Mouse (Mus musculus): ENCODE data around the gene Hspb2. TPM values are rescaled to one million over a fixed set of nuclear protein-coding genes. Genes with fewer than 3 reads are reported as not detected.
A peak's percentile ranks its signal among the peaks of the same experiment; 100 is the strongest.

The Hspb2 gene
- total RNA-seq, 2 experiments from 2014 or later, result 0.67 to 1.9 TPM

- DNase-seq (ENCODE audit: low spot score in 2 of 2), result no peak
These were observed 831 bp downstream of the Hspb2 start, which contains the start of gene Cryab for GRCm38 (mm10) chr9:50751323-50751722. Gene Cryab, plus strand, starts transcription at chr9:50751325.

DNA sequence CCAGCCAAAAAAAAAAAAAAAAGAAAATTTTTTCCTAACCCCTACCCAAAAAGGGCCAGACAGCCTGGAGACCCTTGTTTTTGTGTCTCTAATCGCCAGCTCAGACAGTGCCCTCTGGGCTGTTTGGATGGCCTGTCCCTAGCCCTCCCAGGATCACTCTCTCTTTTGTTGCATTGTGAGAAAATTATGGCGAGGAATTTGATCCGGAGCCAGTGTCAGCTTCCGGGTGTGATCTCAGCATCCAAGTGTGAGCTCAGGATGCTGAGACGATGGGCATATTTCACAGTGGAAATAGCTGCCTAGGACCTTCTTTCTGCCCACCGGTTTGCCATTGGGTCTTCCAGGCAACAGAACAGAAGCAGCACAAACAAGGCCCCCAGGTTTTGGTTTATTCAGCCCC lies 1.4 kb downstream of the Hspb2 start:
- no peak for DNase-seq (ENCODE audit: low spot score in 2 of 2)

- no peak for DNase-seq (ENCODE audit: low spot score in 2 of 2)
These were observed 5.9 kb downstream of the Hspb2 start, which contains the start of gene 2310030G06Rik for GRCm38 (mm10) chr9:50746214-50746677. Gene 2310030G06Rik, minus strand, starts transcription at chr9:50746536.

GRCm38 (mm10) chr9:50745806-50746205 lies 6.3 kb downstream of the Hspb2 start:
- no peak for DNase-seq (ENCODE audit: low spot score in 2 of 2)

- DNase-seq (ENCODE audit: low spot score in 2 of 2), result no peak
These were observed 9.4 kb downstream of the Hspb2 start for GRCm38 (mm10) chr9:50742744-50743143.

DNA sequence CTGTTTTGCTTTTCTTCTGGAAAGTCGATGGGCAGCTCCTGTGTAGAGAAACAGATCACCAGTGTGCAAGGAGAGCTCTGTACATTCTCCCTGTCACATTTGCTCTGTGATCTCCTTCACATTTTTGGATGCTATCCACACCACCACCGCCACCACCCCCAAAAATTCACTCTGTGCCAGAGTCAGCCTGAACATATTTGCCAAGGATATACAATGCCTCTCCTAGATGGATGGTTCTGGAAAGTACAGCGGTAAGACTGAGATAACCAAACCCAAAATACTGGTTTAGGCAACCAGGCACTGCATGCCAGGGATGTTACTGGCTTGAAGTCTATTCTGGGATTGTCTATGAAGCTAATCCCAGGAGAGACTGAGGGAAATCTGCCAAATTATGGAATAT lies 9.9 kb downstream of the Hspb2 start:
- DNase-seq (ENCODE audit: low spot score in 2 of 2), result no peak

DNA sequence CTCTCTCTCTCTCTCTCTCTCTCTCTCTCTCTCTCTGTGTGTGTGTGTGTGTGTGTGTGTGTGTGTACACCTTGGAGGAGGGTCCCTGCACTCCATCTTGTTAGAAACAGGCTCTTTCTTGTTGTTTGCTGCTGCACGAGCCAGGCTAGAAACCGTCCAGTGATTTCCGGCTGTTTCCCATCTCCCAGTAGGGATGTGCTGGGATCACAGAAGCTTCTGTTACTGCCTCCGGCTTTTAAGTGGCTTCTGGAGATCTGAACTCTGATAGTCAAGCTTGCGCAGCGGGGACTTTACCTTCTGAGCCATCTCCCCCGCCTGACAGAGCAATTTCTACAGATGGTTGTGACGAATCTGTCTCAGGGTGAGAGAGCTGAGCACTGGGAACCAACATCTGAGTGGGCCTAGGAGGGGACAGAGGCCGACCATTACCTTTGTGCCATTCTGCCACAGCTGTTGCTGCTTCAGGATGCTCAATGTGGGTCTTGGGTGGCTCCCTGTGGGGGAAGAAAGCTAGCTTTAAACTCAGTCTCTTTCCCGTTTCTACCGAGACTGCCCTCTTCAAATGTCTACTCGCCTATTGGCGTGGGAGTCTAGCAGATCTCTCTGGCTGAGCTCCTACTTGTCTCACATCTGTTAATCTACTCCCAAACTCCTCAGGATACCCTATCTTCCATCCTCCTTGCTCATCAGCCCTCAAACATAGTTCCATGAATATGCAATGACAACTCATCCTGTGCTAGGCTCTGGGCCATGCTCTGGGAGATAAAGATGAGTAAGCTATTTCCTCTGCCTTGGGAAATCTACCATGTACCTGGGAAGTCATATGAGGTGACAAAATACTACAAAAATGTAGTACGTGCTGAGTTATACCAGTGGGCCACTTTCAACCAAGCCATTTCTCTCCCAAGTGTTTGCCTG lies 11.0 kb downstream of the Hspb2 start:
- no peak for DNase-seq (ENCODE audit: low spot score in 2 of 2)

- peak; percentile 91 to 95 for DNase-seq (ENCODE audit: low spot score in 2 of 2)
These were observed 13.0 kb downstream of the Hspb2 start, which contains the start of gene Dixdc1 for GRCm38 (mm10) chr9:50738914-50739870. Gene Dixdc1, minus strand, starts transcription at chr9:50739517.

- peak; percentile 44 to 85 for DNase-seq (ENCODE audit: low spot score in 2 of 2)
These were observed 17.2 kb downstream of the Hspb2 start for GRCm38 (mm10) chr9:50734989-50735388.

DNA sequence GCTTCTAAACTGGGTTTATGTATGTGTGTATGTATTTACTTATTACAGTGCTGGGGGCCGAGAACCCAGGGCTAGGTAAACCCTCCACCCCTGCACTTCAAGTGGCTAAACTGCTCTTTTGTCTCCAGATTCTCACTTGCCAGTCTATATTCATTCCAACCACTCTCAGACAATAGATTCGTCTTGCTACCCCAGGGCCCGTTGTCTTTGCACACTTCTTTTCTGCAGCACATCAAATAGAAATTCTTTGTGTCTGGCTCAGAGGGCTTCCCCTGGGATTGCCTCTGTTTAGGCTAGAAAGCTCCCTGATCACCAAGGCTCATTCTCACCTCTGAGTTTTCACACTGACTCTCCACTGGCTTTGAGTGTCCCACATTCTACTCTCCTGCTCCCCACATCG lies 19.6 kb downstream of the Hspb2 start:
- no peak for DNase-seq (ENCODE audit: low spot score in 2 of 2)

DNA sequence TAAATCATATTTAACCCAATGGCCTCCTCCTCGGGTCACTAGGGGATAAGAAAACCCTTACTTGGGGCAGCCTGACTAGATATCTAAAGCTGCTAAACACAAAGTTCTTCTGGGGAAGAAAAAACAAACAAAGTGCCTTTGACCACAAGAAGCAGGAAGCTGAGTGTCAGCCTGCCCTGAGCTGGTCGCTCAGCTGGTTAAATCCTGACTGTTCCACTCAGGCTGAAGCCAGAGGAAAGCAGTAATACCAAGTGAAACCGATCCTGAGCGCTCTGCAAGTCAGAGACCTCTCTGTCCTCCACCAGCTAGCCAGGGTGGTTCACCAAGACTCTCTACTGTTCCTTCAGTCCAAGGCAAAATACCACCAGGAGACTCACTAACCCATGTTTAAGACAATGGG lies 22.6 kb downstream of the Hspb2 start:
- DNase-seq (ENCODE audit: low spot score in 2 of 2), result no peak

- peak; percentile 86 to 89 for DNase-seq (ENCODE audit: low spot score in 2 of 2)
These were observed 24.1 kb downstream of the Hspb2 start for GRCm38 (mm10) chr9:50727925-50728651.

GRCm38 (mm10) chr9:50727171-50727924 lies 24.8 kb downstream of the Hspb2 start:
- peak; percentile 39 to 54 for DNase-seq (ENCODE audit: low spot score in 2 of 2)

GRCm38 (mm10) chr9:50725921-50726590 lies 26.1 kb downstream of the Hspb2 start:
- DNase-seq (ENCODE audit: low spot score in 2 of 2), result no peak

GRCm38 (mm10) chr9:50724661-50725330 lies 27.4 kb downstream of the Hspb2 start:
- no peak for DNase-seq (ENCODE audit: low spot score in 2 of 2)

DNA sequence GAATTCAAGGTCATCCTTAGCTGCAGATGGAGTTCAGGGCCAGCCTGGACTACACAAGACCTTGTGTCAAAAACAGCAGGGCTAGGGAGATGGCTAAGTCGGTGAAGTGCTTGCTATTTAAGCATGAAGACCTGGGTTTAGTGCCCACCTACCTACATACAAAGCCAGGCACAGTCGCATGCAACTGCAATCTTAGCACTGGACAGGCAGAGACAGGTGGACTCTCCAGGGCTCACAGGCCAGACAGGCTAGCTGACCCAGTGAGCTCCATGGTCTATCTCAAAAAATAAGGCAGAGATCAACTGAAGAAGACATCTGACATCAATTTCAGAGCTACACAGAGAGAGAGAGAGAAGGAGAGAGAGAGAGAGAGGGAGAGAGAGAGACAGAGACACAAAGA lies 28.0 kb downstream of the Hspb2 start:
- DNase-seq (ENCODE audit: low spot score in 2 of 2), result no peak

- DNase-seq (ENCODE audit: low spot score in 2 of 2), result peak; percentile 79 to 84
These were observed 28.7 kb downstream of the Hspb2 start for GRCm38 (mm10) chr9:50723406-50723805.

GRCm38 (mm10) chr9:50722451-50722911 lies 29.7 kb downstream of the Hspb2 start:
- no peak for DNase-seq (ENCODE audit: low spot score in 2 of 2)

DNA sequence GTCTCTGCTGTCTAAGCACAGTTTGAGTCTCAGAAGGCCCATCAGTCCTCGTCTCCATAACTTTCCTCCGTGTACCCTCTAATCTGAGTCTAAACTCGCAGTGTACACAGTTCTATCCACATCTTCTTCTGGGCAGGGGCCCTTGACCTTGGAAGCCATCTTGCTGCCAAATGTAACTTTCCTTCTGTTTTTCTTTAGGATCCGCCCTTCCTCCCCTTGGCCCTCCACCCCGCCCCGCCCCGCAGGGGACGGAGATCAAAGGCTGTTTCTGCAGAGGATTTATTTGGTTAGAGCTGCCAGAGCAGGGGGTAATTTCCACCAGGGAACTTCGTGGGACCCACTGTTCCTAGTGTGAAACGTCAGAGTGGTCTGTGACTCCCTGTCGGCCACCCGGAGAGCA lies 31.1 kb downstream of the Hspb2 start:
- no peak for DNase-seq (ENCODE audit: low spot score in 2 of 2)

Data from layer of hippocampus, adult 18-20 months (tissue).